Mouse (Mus musculus) mesoderm, embryonic 11.5 days (tissue): Measurements from ENCODE around the gene N4bp2.
"Not testable (repeated sequence)": the region's sequence is repeated elsewhere in the genome, so short reads cannot be mapped to it uniquely, and the experiment has no call there.

Source experiments
- DNase-seq: peaks from one replicate; pipeline ENCODE4 v3.0.0-alpha.2; 2012; ENCODE audit warnings: low read depth, low spot score

Gene N4bp2

GRCm38 (mm10) chr5:65763916-65764785, 830 bp downstream of the N4bp2 start:
- DNase-seq = peak; percentile 85

DNA sequence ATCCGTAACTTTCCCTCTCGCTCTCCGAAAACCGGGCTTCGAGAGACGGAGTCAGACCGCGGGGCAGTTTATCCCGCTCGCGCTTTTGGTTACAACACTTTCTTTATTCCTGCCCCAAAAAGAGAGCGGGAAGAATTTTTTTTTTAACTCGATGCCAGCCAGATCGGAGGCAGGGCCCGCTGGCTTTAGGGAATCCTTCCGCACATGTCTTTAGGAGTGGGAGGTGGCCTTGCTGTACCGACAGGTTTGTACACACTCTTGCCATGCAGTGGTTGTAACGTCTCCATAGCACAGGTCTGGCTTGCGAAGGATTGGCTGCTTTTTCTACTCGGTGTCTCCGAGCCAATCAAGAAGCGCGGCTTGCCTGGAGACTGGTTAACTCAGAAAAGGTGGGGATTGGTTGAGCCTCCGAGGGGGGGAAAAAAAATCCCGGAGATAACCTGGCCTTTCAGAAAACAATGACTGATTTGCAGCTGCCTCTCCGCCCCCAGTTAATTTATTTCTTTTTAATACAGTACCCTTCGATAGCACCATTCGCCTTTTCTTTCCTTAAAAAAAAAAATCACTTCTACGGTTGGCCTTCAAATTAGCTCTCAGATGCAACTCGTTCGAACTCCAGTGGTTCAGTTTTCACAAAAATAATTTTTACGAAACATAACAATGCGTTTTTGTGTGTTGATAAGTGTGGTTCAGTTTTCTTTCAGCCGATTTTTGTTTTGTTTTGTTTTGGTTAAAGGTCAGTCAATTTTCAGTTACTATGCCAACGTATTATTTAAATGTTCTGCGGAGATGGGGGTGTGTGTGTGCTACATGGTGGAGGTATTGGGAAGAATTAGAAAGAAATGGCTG, 1.7 kb downstream of the N4bp2 start:
- peak; percentile 93 for DNase-seq

- no peak for DNase-seq
Observed at GRCm38 (mm10) chr5:65765635-65765911, 2.3 kb downstream of the N4bp2 start.

GRCm38 (mm10) chr5:65768007-65768406, 4.7 kb downstream of the N4bp2 start:
- no peak for DNase-seq

GRCm38 (mm10) chr5:65770065-65770464, 6.7 kb downstream of the N4bp2 start:
- DNase-seq = no peak

GRCm38 (mm10) chr5:65770493-65770892, 7.2 kb downstream of the N4bp2 start:
- DNase-seq = no peak

- DNase-seq = not testable (repeated sequence)
Observed at GRCm38 (mm10) chr5:65773957-65774356, 10.6 kb downstream of the N4bp2 start.

GRCm38 (mm10) chr5:65776166-65776565, 12.8 kb downstream of the N4bp2 start:
- DNase-seq = no peak

DNA sequence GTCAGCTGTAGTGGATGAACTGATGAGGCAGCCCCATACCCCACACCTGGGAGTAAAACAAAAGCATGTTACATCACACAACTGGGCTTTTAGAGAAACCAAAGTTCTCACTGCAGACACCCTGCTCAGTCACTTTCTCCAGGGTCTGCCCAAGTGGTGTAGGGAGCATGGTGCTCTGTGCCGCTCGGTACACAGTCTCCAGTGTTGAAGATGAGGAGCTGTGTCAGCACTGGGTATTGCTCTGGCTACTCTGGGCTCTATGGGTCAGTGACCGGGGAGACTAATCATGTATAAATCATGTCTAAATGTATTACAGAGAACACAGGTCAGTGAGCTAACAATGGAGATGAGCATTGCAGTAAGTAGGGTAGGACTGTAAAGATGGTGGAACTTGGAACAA, 13.6 kb downstream of the N4bp2 start:
- no peak for DNase-seq

- DNase-seq = not testable (repeated sequence)
Observed at GRCm38 (mm10) chr5:65778986-65779385, 15.7 kb downstream of the N4bp2 start.

DNA sequence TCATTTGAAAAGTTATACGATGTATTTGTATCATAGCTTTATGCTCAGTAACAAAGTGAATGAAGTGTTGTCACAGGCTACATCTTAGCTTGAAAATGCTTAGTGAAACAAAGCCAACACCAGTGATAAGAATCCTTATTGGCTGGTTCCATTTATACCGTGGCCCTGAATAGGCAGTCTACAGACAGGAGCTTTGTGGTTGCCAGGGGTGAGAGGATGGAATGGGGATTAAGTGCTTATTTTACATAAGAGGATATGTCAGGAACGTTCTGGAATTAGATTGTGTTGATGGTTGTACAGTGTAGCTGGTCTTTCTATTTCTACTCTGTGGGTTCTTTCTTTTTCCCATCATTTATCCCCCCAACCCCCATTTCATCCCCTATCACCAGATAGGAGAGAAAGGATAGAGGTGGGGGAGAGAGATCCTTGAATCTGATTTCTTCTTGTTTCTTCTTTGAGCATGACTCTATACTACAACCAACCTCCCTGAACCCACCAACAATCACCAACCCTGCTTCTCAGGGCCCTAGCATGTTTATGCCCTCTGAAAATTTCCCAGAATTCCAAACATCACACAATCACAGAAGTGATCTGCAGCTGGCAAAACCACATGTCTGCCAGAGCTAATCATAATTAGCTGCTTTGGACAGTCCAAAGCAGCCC, 16.2 kb downstream of the N4bp2 start:
- no peak for DNase-seq

GRCm38 (mm10) chr5:65781147-65781715, 17.9 kb downstream of the N4bp2 start:
- DNase-seq = no peak

DNA sequence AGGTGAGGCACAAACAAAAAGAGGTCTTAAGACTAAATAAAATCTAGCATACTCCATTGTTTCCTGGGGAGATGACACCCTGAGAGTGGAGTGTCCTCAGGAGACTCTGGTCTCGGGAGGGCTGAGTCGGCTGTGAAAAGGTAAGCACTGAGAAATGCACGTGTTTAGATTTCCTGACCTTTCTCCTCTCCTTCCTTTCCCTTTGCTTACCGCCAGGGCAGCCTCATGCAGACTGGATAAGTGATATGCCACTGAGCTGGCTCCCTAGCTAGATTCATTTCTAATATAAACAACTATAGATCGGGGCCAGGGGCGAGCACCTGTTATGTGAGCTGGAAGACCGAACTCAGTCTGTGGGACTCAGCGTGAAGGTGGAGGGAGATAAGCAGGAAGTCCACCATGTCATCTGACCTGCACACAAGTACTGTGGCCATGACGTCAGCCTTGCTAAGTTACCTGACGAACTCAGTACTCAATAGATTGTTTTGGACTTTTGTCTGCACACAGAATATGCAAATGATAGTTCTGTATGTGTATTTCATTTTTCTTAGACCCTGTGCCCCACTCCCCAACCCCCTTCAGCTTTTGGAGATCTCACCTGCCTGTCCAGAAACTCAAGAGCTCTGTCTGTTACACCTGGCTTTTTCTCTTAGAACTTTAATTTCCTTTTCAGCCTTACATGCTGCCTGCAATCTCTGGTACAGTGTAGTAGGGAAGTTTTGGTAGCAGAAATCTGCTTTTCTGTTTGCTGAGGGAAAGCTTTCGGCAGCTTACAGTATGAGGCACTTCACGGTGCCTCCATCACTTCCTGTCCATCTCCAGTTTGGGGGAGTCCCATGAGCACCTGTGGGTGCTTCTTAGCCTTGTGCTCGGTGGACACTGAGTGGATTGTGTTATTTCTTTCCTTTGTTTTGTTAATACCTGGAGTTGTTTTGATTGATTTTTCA, 18.7 kb downstream of the N4bp2 start:
- DNase-seq = no peak

DNA sequence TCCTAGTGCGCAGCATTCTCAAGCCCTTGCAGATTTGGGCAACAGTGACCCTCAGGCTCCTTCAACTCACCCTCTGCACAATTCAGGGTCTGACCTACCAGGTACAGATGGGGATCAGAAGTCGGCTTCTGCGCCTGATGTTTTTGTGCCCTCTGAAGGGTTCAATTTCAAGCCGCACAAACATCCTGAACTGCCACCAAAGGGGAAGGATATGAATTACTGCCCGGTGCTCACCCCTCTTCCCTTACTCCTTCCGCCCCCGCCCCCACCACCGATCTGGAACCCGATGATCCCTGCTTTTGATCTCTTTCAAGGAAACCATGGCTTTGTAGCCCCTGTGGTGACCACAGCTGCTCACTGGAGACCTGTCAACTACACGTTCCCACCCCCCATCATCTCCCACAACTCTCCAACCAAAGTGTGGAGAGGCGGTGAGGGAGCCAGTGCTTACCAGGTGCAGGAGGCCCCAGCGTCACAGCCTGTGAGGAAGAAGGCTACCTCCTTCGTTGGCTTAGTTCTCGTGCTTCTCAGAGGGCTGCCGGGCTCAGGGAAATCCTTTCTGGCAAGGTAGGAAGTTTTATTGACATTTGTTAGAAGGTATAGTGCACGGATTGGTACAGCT, 27.4 kb downstream of the N4bp2 start:
- DNase-seq = peak; percentile 8

DNA sequence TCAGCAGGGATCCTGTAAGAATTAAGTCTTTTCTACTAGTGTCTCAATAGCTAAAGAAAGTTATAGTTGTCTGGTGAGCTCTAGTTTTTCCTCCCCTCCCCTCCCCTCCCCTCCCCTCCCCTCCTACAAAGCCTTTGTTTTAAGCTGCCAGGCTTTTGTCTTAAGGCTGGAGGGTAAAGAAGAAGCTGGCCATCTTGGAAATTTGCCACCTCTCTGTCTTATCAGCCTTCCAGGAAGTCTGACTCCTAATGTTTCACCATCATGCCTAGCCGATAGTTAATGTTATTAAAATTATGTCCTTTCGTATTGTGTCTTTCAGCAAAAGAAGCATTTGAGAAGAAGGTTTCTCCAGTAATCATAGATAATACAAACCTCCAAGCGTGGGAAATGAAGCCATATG, 30.9 kb downstream of the N4bp2 start:
- no peak for DNase-seq

DNA sequence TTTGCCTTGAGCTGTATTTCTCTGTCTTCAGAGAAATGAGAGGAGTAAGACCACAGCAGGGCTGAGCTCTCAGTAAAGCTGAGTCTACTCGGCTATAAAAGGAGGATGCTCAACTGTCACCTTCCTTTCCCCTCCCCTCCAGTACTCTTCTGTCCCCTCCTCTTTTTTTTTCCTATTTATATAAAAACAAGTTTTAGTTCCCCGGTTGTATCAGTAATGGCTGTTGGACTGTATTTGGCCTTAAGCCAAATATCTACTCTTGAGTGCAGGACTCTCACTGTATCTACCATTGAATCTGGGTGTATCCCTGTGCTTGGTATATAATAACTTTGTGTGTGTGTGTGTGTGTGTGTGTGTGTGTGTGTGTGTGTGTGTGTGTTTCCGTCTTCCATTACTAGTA, 31.4 kb downstream of the N4bp2 start:
- no peak for DNase-seq

DNA sequence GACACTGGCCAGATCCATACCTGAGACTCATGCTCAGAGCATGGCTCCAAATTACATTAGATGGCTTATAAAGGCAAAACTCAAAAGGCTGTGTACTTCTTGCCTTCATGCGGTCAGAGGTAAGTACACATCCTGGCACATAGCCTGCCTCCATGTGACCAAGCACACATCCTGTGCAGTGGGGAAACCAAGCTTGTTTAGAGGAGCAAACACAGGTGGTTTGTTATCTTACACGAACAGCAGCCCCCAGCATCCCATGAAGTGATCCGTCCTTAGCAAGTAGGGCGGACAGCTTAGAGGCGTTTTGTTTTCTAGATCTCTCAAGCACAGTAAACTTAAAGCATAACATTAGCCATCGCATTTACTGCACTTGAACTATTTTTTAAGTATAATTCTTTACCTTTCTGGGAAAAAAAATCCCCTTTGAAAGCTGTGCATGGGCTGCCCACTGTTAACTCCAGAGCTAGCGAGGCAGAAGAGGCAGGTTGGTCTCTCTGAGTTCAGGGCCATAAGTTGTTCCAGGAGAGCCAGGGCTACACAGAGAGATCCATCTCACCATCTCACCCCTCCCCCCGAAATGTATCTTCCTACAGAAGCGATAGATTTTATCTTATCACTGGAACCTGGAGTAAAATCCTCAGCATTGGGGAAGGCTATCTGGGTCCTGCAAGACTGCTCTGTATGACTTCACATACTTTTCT, 32.1 kb downstream of the N4bp2 start:
- no peak for DNase-seq

- DNase-seq = no peak
Observed at GRCm38 (mm10) chr5:65795994-65796298, 32.6 kb downstream of the N4bp2 start.

DNA sequence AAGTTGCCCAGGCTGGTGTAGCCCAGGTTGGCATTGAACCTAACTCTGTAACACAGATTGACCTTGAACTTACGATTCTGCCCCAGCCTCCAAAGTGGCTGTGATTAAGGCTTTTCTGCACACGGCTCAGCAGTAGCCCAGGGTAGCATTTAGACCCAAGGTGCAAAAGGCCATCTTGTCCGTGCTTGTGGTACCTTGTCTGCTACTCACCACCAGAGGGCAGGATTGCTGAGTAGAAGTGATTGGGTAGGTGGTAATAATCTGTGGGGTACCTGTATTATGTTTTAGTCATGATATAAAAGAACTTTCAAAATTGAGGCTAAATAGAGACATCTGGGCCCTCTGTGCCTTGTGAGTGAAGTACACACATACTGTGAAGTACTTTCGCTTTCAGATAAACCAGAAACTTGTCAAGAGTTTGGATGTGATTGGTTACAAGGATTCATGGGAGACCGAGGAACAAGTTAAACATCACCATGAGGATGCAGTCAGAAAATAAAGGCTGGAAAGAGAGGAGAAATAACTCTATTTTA, 60.3 kb downstream of the N4bp2 start:
- peak; percentile 37 for DNase-seq

- no peak for DNase-seq
Observed at GRCm38 (mm10) chr5:65826476-65826875, 63.2 kb downstream of the N4bp2 start.
